Mouse (Mus musculus) liver, postnatal 0 days (tissue): ENCODE measurements around the gene Alg9. TPM values are rescaled to one million over a fixed set of nuclear protein-coding genes. Genes with fewer than 3 reads are reported as not detected.

ENCODE experiments used
- ATAC-seq: fragments of 200-750 bp; cut with Nextera tagmentation; 2 replicates; pipeline ENCODE4 v1.8.0; 2017; ENCODE audit warnings: mild to moderate bottlenecking, moderate library complexity
- DNase-seq: peaks from one replicate; pipeline ENCODE4 v3.0.0-alpha.2; 2016
- H3K27ac ChIP-seq: fragments of 300-500 bp; sonication (generic); 2 replicates; pipeline ENCODE4 v1.5.1; 2014; ENCODE audit warnings: antibody characterized with exemption, moderate library complexity, mild to moderate bottlenecking, low read depth
- H3K27me3 ChIP-seq: fragments of 300-500 bp; sonication (generic); 2 replicates; pipeline ENCODE4 v1.6.1; 2014; ENCODE audit warnings: low read length, control low read depth, mixed read lengths; ENCODE audit not compliant: insufficient read depth
- H3K36me3 ChIP-seq: fragments of 300-500 bp; sonication (generic); replicated peaks from 2 replicates; pipeline ENCODE4 v1.6.1; 2014; ENCODE audit warnings: mild to moderate bottlenecking, control low read depth, low read length, moderate library complexity, mixed read lengths; ENCODE audit not compliant: insufficient read depth
- H3K4me1 ChIP-seq: fragments of 300-500 bp; sonication (generic); 2 replicates; pipeline ENCODE4 v1.6.1; 2014; ENCODE audit warnings: antibody characterized with exemption, mild to moderate bottlenecking, control low read depth; ENCODE audit not compliant: insufficient read depth
- H3K4me2 ChIP-seq: fragments of 300-500 bp; sonication (generic); 2 replicates; pipeline ENCODE4 v1.6.1; 2014; ENCODE audit warnings: low read depth, mild to moderate bottlenecking, low read length, moderate library complexity, mixed read lengths
- H3K4me3 ChIP-seq: fragments of 300-500 bp; sonication (generic); 2 replicates; pipeline ENCODE4 v1.5.1; 2014; ENCODE audit warnings: low read depth, low read length
- H3K9ac ChIP-seq: fragments of 300-500 bp; sonication (generic); replicated peaks from 2 replicates; pipeline ENCODE4 v1.6.1; 2014; ENCODE audit warnings: mild to moderate bottlenecking, moderate library complexity
- H3K9me3 ChIP-seq: fragments of 300-500 bp; sonication (generic); 2 replicates; pipeline ENCODE4 v1.6.1; 2016; ENCODE audit warnings: mild to moderate bottlenecking, control low read depth, low read length, mixed read lengths
- CTCF ChIP-seq: sonication (generic); IDR thresholded peaks from 2 replicates; pipeline ENCODE4 v1.5.1; 2016; ENCODE audit warnings: antibody characterized with exemption, low read depth
- EP300 ChIP-seq: IDR thresholded peaks from 2 replicates; pipeline ENCODE4 v1.6.1; 2016; ENCODE audit warnings: antibody characterized with exemption, low read depth, mild to moderate bottlenecking
- WGBS: fragments of 180-500 bp; shearing (Covaris S2); extraction: QIAGEN DNeasy Blood & Tissue Kit; methylation state at CpG from one replicate; pipeline ENCODE4 v1.1.7; 2014; ENCODE audit not compliant: insufficient replicate concordance; 5-methylcytosine and 5-hydroxymethylcytosine counted together
- polyA plus RNA-seq: library from polyadenylated mRNA; unstranded; fragments of >200 nt; fragmentation: Nextera tagmentation; extraction: Ambion mirVana; gene quantifications from 2 replicates; pipeline ENCODE4 v1.2.1, GENCODE M21; 2015

Gene Alg9
- polyA plus RNA-seq, 1 experiment from 2014 or later, result 8.6 TPM

DNA sequence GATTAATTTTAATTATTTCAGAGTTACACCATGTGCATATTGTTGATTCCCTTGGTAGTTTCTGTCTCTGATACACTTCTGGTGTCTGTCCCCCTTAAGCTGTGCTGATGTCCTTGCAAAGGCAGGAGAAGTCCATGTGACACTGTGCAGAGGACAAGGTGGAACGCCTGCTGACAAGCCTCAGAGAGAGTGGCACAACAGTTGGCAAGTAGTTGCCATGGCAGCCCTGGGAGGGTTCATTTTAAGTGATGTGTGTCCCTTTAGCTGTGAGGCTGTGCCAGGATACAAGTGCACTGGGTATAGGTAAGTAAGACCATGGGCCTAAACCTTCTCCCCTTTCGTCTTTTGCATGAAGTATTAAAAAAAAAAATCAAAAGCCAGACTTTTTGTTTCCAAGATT is 4.8 kb upstream of the Alg9 start:
- Histone ChIP-seq H3K27me3 (no peaks in the 10 kb centered on the region), H3K9me3 (no peaks in the 10 kb centered on the region), H3K27ac (no peak overlapping the region), H3K36me3 (peaks cover 14% of the 10 kb centered on the region), H3K9ac (no peak overlapping the region), H3K4me1 (peaks cover 12% of the 10 kb centered on the region), H3K4me3 (no peak overlapping the region), H3K4me2 (no peak overlapping the region)
- TF ChIP-seq CTCF (no peak), EP300 (no peak)
- 89% methylated on average over 2 of the region's 2 CpGs for WGBS
- no peak for ATAC-seq
- no peak for DNase-seq

DNA sequence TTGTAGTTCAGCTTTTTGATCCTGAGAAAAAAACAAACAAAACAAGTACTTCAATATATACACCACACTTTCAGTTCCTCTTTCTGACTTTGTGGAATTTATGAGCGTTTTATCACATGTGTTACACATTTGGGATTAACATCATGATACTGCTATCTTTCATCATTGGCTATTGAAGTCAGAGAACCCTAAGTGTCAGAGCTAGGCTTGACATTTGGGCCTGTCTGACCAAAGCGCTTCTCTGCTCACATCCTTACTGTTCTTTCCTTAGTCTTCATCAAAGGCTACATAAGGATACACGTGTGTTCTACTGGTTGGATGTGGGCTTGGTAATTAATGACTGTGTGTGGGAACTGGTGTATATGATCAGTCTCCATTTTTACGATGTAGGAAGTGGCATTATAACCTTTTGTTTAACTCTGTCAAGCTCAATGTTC is 775 bp upstream of the Alg9 start:
- Histone ChIP-seq H3K27me3 (no peaks in the 10 kb centered on the region), H3K36me3 (peaks cover 16% of the 10 kb centered on the region), H3K4me2 (peak overlapping the region; percentile 99), H3K9ac (peak overlapping the region; percentile 90), H3K9me3 (no peaks in the 10 kb centered on the region), H3K4me3 (peak overlapping the region; percentile 87; the same call in 1 of the 2 replicates), H3K4me1 (peaks cover 18% of the 10 kb centered on the region), H3K27ac (peak overlapping the region; percentile 16; the same call in 1 of the 2 replicates)
- TF ChIP-seq CTCF (no peak), EP300 (no peak)
- DNase-seq (no peak), ATAC-seq (no peak)
- WGBS, result 37% methylated on average over 4 of the region's 4 CpGs

GRCm38 (mm10) chr9:50775662-50776126 is 875 bp downstream of the Alg9 start:
- H3K36me3 ChIP-seq, result peaks cover 19% of the 10 kb centered on the region
- H3K9me3 ChIP-seq, result no peaks in the 10 kb centered on the region
- H3K4me3 ChIP-seq, result peak overlapping the region; percentile 87
- no peaks in the 10 kb centered on the region for H3K27me3 ChIP-seq
- H3K9ac ChIP-seq, result peak overlapping the region; percentile 90
- peaks cover 15% of the 10 kb centered on the region for H3K4me1 ChIP-seq
- WGBS, result under 1% methylated on average over 29 of the region's 30 CpGs
- peak overlapping the region; percentile 99 for H3K4me2 ChIP-seq
- ATAC-seq (peak; percentile 30), DNase-seq (no peak)
- TF ChIP-seq EP300 (no peak), CTCF (no peak)
- H3K27ac ChIP-seq, result peak overlapping the region; percentile 16

- TF ChIP-seq CTCF (no peak), EP300 (no peak)
- no peak overlapping the region for H3K27ac ChIP-seq
- DNase-seq, result no peak
- no peaks in the 10 kb centered on the region for H3K9me3 ChIP-seq
- no peak overlapping the region; the same call in 1 of the 2 replicates for H3K9ac ChIP-seq
- no peaks in the 10 kb centered on the region for H3K27me3 ChIP-seq
- no peak for ATAC-seq
- peak overlapping the region; percentile 99 for H3K4me2 ChIP-seq
- H3K4me3 ChIP-seq, result peak overlapping the region; percentile 87
- H3K36me3 ChIP-seq, result peaks cover 17% of the 10 kb centered on the region
- H3K4me1 ChIP-seq, result peaks cover 15% of the 10 kb centered on the region
- WGBS, result 56% methylated on average over 11 of the region's 11 CpGs
Observed at GRCm38 (mm10) chr9:50776162-50776760, 1.4 kb downstream of the Alg9 start.

DNA sequence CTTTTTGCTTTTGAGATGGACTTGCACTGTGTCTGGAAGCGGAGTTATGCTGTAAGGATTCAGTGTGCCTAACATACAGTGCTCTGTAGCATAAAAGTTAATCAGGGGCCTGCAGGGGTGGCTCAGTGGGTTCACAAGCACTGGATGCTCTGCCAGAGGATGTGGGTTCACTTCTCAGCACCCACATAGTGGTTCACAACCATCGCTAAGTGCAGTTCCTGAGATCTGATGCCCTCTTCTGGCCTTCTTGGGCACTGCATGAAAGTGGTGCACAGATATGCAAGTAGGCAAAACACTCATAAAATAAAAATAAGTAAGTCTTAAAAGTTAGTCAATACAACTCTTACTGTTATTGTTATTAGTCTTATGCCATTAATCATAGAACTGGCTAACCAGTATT is 7.3 kb downstream of the Alg9 start:
- Histone ChIP-seq H3K4me3 (no peak overlapping the region), H3K9me3 (no peaks in the 10 kb centered on the region), H3K4me2 (no peak overlapping the region), H3K9ac (no peak overlapping the region), H3K36me3 (peaks cover 31% of the 10 kb centered on the region), H3K27ac (no peak overlapping the region), H3K4me1 (no peaks in the 10 kb centered on the region), H3K27me3 (no peaks in the 10 kb centered on the region)
- TF ChIP-seq CTCF, result peak; percentile 66
- TF ChIP-seq EP300, result no peak
- DNase-seq, result peak; percentile 49
- no peak for ATAC-seq
- 68% methylated on average over 2 of the region's 2 CpGs for WGBS

GRCm38 (mm10) chr9:50795266-50795665 is 20.4 kb downstream of the Alg9 start:
- H3K36me3 ChIP-seq, result peaks cover 18% of the 10 kb centered on the region
- TF ChIP-seq EP300 (no peak), CTCF (no peak)
- H3K9ac ChIP-seq, result no peak overlapping the region
- H3K4me2 ChIP-seq, result no peak overlapping the region
- WGBS, result 85% methylated on average over 3 of the region's 3 CpGs
- no peaks in the 10 kb centered on the region for H3K9me3 ChIP-seq
- DNase-seq, result no peak
- no peak overlapping the region for H3K27ac ChIP-seq
- no peaks in the 10 kb centered on the region for H3K27me3 ChIP-seq
- ATAC-seq, result no peak
- H3K4me3 ChIP-seq, result no peak overlapping the region
- H3K4me1 ChIP-seq, result no peaks in the 10 kb centered on the region
